Mouse (Mus musculus): Measurements from ENCODE around the gene Miga2.

The Miga2 gene

GRCm38 (mm10) chr2:30358533-30359531, 5.2 kb upstream of the Miga2 start, which contains the start of gene Sh3glb2:
Gene Sh3glb2, minus strand, starts transcription at chr2:30359337.
- DNase-seq (ENCODE audit: low spot score in 2 of 2) = peak; percentile 67 to 75

DNA sequence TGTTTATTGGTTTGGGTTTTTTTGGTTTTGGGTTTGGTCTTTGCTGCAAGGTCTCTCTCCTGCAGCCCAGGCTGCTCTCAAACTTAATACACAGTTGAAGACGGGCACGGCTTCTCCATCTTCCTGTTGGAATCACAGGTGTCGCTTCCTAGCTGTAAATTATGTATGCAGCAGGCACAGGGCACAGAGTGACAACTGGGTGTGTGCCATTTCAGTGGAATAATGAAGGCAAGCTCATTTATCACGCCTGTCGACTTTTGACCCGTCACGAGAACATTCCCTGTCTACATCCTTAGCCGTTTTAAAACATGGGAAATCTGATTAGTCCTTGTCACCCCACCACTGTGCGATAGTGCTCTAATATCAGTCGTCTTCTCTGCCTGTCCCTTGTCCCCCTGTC, 3.4 kb upstream of the Miga2 start:
- no peak for DNase-seq (ENCODE audit: low spot score in 2 of 2)

GRCm38 (mm10) chr2:30362865-30363264, 1.2 kb upstream of the Miga2 start:
- no peak for DNase-seq (ENCODE audit: low spot score in 2 of 2)

DNA sequence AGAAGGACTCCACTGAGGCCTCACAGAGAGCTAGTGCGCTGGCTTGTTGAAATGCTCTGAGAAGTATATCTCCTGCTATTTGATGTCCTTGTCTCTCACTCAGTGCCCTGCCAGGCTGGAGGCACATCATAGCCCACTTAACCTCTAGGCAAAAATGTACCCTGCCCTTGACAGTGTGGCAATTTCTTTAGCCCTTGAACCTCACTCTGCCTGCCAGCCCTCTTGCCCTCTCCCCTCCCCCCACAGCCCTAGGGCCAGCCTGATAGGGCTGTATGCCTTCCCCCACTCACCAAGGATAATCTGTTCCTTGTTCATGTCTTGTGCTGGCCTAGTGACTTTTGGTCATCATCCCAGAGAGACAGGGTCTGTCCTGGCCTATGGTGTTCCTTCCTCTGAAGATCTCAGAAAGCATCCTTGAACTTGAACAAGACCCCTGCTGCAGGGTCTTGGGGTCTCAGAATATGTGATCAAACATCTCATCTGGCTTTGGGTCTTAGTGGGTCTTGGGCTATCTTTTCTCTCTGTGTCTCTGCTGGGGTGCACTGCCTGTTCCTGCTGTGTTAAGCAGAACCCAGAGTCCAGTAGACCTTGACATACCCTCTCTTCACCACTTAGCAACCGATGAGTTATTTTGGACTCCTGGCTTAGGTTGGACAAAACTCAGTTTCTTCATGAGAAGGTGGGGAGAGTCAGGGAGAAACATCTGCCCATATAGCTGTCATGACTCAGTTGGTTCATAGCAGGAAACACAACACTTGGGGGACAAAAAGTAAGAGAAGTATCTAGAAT, 1.4 kb downstream of the Miga2 start:
- no peak for DNase-seq (ENCODE audit: low spot score in 2 of 2)

GRCm38 (mm10) chr2:30366203-30366602, 2.2 kb downstream of the Miga2 start:
- DNase-seq (ENCODE audit: low spot score in 2 of 2) = no peak

DNA sequence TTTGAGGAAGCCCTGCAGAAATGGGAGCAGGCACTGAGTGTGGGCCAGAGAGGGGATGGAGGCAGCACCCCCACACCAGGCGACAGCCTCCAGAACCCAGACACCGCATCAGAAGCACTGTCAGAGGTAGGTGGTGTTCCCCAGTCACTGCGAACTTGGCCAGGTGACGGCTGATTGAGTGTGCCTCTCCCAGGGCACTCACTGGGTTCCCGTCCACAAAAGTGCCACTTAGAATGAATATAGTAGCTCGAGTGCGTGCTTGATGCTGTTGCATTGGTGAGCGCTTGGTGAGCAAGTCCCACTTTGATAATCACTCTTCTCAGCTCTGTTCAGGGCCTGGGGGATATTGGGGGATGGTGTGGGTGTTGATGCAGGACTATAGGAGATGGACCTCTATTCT, 7.5 kb downstream of the Miga2 start:
- DNase-seq (ENCODE audit: low spot score in 2 of 2) = no peak

GRCm38 (mm10) chr2:30372726-30373125, 8.7 kb downstream of the Miga2 start:
- no peak for DNase-seq (ENCODE audit: low spot score in 2 of 2)

DNA sequence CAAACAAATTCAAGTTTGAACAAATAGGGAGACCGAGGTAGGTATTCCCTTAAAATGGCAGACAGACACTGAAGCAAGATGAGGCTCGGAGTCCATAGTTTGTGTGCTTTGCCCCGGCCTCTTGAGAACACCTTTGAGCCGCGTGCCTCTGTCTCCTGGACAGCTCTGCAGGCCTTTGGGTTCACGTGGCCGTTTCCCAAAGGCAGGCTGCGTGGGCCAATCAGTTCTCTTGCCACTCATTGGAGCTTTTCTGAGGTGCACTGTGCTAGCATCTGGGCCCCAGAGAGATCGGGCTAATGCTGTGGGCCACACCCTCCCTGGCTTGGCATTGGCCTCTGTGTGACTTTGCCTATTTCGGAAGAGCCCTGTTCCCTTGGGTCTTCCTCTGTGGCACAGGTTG, 11.9 kb downstream of the Miga2 start:
- no peak for DNase-seq (ENCODE audit: low spot score in 2 of 2)

- DNase-seq (ENCODE audit: low spot score in 2 of 2) = no peak
These were observed 13.7 kb downstream of the Miga2 start for GRCm38 (mm10) chr2:30377721-30378120.

- DNase-seq (ENCODE audit: low spot score in 2 of 2) = no peak
These were observed 15.3 kb downstream of the Miga2 start for GRCm38 (mm10) chr2:30379307-30379706.

GRCm38 (mm10) chr2:30380564-30381376, 16.7 kb downstream of the Miga2 start:
- DNase-seq (ENCODE audit: low spot score in 2 of 2) = no peak

GRCm38 (mm10) chr2:30381377-30381725, 17.3 kb downstream of the Miga2 start:
- no peak for DNase-seq (ENCODE audit: low spot score in 2 of 2)

DNA sequence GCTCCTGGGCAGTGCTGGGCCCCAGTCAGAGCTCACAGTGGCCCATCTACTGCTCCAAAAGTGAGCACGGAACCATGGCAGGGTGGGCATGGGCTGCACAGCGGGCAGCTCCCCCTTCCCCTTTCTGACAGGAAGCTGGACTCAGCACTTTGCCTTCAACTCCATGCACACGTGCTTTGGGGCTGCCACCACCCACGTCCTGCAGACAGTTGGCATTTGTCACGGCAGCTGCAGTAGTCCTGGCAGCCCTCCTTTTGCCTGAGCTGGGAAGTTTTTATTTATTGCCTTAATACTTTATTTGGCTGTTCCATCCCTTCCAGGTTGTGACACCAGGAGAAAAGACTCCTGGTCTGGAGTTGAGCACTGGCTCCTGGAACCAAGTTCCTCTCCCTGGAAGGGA, 20.8 kb downstream of the Miga2 start:
- DNase-seq (ENCODE audit: low spot score in 2 of 2) = peak in 1 of 2 experiments; percentile 44

GRCm38 (mm10) chr2:30385591-30385990, 21.6 kb downstream of the Miga2 start:
- DNase-seq (ENCODE audit: low spot score in 2 of 2) = no peak

DNA sequence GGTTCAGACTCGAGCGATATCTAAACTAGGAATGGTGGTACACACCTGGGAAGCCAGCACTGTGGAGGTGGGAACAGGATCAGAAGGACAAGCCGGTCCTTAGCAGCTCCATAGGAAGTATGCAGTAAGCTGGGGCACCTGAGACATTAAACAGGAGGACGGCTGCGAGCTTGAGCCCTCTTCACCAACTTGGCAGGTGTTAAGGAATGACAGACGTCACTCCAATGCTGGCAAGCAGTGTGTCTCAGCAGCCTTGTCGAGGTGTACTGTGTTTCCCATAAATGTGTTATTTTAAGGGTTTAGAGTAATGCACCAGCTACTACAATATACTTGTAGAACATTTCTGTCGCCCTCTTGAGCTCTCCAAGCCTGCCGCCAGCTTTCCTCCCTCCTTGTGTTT, 22.9 kb downstream of the Miga2 start:
- no peak for DNase-seq (ENCODE audit: low spot score in 2 of 2)

GRCm38 (mm10) chr2:30389000-30389399, 25.0 kb downstream of the Miga2 start:
- DNase-seq (ENCODE audit: low spot score in 2 of 2) = no peak

DNA sequence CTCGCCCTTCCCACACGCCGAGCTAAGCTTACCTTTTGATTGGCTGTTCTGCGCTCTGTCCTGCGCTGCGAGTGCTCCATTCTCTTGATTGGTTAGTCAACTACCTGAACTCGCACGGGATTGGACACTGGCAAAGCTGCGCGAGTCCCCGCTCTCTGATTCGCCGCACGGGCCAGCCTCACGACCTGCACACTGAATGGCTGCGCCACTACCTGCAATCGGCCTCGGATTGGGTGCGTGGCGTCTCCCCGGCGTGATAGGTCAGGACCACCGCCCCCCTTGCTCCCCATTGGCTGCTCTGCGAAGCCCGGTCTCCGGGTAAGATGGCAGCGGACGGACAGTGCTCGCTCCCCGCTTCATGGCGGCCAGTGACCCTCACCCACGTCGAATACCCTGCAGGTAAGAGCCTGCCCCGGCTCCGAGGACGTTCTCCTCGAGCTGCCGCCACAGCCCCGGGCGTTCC, 28.1 kb downstream of the Miga2 start, which contains the start of gene Dolpp1:
Gene Dolpp1 (plus strand): TSS at position 141 of the 463 bp plus-strand sequence.
- DNase-seq (ENCODE audit: low spot score in 2 of 2) = peak; percentile 98 to 99

DNA sequence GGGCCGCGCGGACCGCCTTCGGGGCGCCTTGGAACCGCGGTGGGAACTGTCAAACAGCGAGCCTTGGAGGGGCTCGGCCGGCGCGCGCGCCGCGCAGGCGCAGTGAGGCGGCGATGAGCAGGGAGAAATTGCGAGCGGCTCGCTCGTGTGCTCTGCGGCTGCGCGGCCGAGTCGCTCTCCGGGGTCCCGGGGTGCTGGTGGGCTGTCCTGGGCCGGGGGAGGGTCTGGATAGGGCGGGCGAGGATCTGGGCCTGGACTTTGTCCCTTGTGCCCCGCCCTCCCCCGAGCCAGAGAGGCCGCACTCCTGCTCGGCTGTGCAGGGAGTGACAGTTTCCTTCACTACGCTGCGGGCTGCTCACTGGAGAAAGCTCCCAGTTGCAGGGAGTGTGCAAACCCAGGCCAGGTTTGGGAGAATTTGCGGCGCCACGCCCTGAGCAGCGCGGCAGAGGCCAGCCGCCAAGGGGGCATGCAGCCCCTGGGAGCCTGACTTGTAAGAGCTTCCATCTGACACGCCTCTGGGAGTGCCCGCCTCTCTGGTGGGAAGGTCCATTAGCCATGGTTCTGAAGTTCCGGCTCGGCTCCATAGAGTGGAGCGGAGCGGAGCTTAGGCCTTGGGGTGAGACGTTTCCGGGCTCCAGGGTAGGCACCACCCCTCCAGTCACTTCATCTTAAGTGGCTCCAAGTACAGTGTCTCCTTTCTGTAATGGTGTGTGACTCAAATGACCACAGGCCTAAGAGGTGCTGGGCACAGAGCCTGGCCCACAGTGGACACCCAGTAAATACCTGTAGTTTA, 28.7 kb downstream of the Miga2 start:
- peak; percentile 52 to 53 for DNase-seq (ENCODE audit: low spot score in 2 of 2)

DNA sequence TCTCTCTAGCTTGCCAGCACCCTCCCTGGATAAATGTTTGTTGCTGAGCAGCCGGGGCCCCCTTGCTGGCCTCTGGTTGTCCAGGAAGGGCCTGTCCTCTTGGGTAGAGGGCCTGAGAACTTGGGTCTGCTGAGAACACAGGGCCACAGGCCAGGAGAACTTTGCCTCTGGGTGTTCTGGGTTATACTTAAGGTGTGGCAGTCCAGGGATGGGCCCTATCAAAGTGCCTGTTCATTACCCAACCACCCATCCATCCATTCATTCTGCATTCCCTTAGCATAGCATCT, 29.3 kb downstream of the Miga2 start:
- no peak for DNase-seq (ENCODE audit: low spot score in 2 of 2)

- DNase-seq (ENCODE audit: low spot score in 2 of 2) = no peak
These were observed 31.7 kb downstream of the Miga2 start for GRCm38 (mm10) chr2:30395757-30396156.

DNA sequence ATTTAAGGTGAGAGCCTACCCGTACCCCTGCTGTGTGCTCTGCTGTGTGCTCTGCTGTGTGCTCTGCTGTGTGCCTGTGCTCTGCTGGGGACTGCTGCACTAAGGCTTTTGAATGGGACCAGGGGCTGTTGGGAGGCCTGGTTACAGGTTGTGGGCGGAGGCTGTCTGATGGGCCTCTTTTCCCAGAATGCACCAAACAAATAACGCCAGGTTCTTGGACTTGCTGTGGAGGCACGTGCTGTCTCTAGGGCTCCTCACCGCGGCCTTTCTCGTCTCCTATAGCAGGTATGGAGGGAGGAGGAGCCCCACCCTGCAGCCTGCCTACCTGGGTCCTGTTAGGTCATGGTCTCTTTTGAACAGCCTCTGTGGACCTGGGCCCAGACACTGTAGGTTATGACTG, 32.2 kb downstream of the Miga2 start:
- no peak for DNase-seq (ENCODE audit: low spot score in 2 of 2)
